Mouse (Mus musculus): Measurements from ENCODE around the gene Sun2.

DNA sequence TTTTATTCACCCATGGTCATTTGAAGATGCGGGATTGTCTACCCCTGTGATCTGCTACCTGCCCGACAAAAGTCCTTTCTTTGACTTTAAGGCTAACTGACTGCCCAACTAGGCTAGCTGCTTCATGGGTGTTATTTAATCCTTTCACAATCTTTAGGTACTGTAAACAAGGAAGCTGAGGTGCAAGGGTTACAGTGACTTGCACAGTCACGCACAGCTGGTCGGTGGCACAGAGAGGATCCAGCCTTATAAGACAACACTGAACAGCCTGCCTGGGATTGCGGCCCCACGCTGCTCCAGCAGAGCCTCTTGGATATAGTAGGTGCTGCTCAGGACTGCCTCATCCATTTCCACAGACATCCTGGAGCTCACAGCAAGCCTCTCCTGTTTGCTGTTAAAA lies 59.2 kb downstream of the Sun2 start:
- TF ChIP-seq CTCF (IDR thresholded peaks at IDR 0.05; ENCODE audit: low read depth) (no peak), EP300 (IDR thresholded peaks at IDR 0.05; ENCODE audit: low read depth) (no peak)
